In the genomic region with DNA sequence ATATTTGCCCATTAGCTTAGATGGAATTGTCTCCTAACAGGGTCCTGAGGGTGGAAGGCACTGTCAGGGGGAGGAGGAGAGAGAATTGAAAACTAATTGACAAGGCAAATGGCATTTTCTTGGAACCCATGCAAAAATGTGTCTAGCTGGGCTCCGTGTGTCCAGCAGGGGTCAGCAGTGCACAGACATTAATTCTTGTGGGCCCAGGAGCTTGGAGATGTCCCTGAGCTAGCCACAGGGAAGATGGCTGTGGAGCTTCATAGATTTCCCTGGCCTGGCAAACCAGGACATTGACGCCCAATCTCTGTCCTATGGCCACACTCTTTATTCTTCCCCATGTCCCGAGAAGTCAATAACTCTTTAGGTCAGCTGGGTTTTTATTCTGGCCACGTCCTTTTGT, we compare ENCODE assay signal across 9 mouse cellular contexts.
A peak's percentile ranks its signal among the peaks of the same experiment; 100 is the strongest.
DNase-seq lines count a peak whose midpoint lies in the region; ATAC-seq and TF ChIP-seq lines count a peak whose summit lies in the region.
"Had no signal": no experiment of that assay in that cellular context is flagged by ENCODE, and none has a peak within 500 bp of the region (broad histone marks: within the 10 kb centered on the region; RNA-seq: fewer than 3 reads in every experiment).

No protein-coding gene starts in this region.

- no peak overlapping the region for H3K4me2 ChIP-seq in kidney, embryonic 14.5 days (replicated peaks; ENCODE audit: low read depth, low read length)
- H3K4me2 ChIP-seq in neural tube, embryonic 12.5 days (replicated peaks): no peak overlapping the region
- H3K4me2 ChIP-seq: midbrain, embryonic 12.5 days had no signal

- no peaks in the 10 kb centered on the region for H3K4me1 ChIP-seq in kidney, embryonic 14.5 days (ENCODE audit: control insufficient read depth, insufficient read depth, low read length)
- no peaks in the 10 kb centered on the region for H3K4me1 ChIP-seq in neural tube, embryonic 12.5 days
- H3K4me1 ChIP-seq: midbrain, embryonic 12.5 days had no signal

- no peak for TF ChIP-seq POLR2A in brain, embryonic 14.5 days (IDR thresholded peaks at IDR 0.05; ENCODE audit: borderline replicate concordance, extremely low read depth, insufficient read depth, insufficient read length, poor library complexity, severe bottlenecking)

- intact Hi-C loops in left cerebral cortex, postnatal 4 days (cut with DNase I): loop anchor here (5.0 to 10.0 kb wide), 2 partner anchors 642 to 1145 kb away; no protein-coding TSS in a partner anchor

- peak; percentile 88 for TF ChIP-seq CTCF in brain, embryonic 14.5 days (IDR thresholded peaks at IDR 0.05; ENCODE audit: borderline replicate concordance, extremely low read depth, insufficient read depth, insufficient read length)

- H3K4me3 ChIP-seq in kidney, embryonic 14.5 days (ENCODE audit: low read length): no peak overlapping the region
- no peak overlapping the region for H3K4me3 ChIP-seq in neural tube, embryonic 12.5 days
- H3K4me3 ChIP-seq: midbrain, embryonic 12.5 days had no signal

- DNase-seq in kidney, adult 18-20 months: peak; percentile 60
- peak; percentile 83 for DNase-seq in brain, embryonic 14.5 days (ENCODE audit: low read depth)
- DNase-seq in fibroblast of lung, adult 2 months (ENCODE audit: low read depth): peak; percentile 10
- DNase-seq in kidney, adult 8-10 months: peak; percentile 30 to 66
- DNase-seq in left cerebral cortex, postnatal 4 days: peak; percentile 74
- DNase-seq in yolk sac, embryonic 10.5 days (ENCODE audit: low spot score): peak; percentile 17

- H3K36me3 ChIP-seq in kidney, embryonic 14.5 days (ENCODE audit: control insufficient read depth, insufficient read depth, low read length): no peaks in the 10 kb centered on the region
- H3K36me3 ChIP-seq in neural tube, embryonic 12.5 days: no peaks in the 10 kb centered on the region
- H3K36me3 ChIP-seq: midbrain, embryonic 12.5 days had no signal

- H3K27me3 ChIP-seq in kidney, embryonic 14.5 days (ENCODE audit: control insufficient read depth, insufficient read depth, low read length): no peaks in the 10 kb centered on the region
- no peaks in the 10 kb centered on the region for H3K27me3 ChIP-seq in neural tube, embryonic 12.5 days (replicated peaks)

- 34% methylated on average over 4 of the region's 4 CpGs for WGBS in kidney, embryonic 14.5 days
- WGBS in neural tube, embryonic 12.5 days: 20% methylated on average over 4 of the region's 4 CpGs

- H3K27ac ChIP-seq in kidney, embryonic 14.5 days (ENCODE audit: low read depth, low read length): no peak overlapping the region
- no peak overlapping the region for H3K27ac ChIP-seq in neural tube, embryonic 12.5 days
- H3K27ac ChIP-seq: midbrain, embryonic 12.5 days had no signal

- no peak for ATAC-seq in kidney, embryonic 14.5 days (ENCODE audit: low FRiP score, low TSS enrichment)
- peak; percentile 65; the same call in 1 of the 2 replicates for ATAC-seq in neural tube, embryonic 12.5 days (ENCODE audit: low FRiP score, low read depth)

- H3K9me3 ChIP-seq in kidney, embryonic 14.5 days (ENCODE audit: control insufficient read depth, low read length): no peaks in the 10 kb centered on the region
- H3K9me3 ChIP-seq in neural tube, embryonic 12.5 days: no peaks in the 10 kb centered on the region
- H3K9me3 ChIP-seq: midbrain, embryonic 12.5 days had no signal

- H3K9ac ChIP-seq in kidney, embryonic 14.5 days (ENCODE audit: low read depth, low read length): no peak overlapping the region
- H3K9ac ChIP-seq in neural tube, embryonic 12.5 days: no peak overlapping the region
- H3K9ac ChIP-seq: midbrain, embryonic 12.5 days had no signal

Comparison
In these comparisons a context has a peak if more than half of its experiments do, and no peak if none do; other contexts are left out.
1. DNase-seq: peak in every context shown above with its lines; median percentile 83 in brain, embryonic 14.5 days; 74 in left cerebral cortex, postnatal 4 days; 60 in kidney, adult 18-20 months; 48 in kidney, adult 8-10 months; 17 in yolk sac, embryonic 10.5 days; 10 in fibroblast of lung, adult 2 months.